Mouse (Mus musculus): ENCODE data around the gene Slc22a2.
A peak's percentile ranks its signal among the peaks of the same experiment; 100 is the strongest.
"Not testable (repeated sequence)": the region's sequence is repeated elsewhere in the genome, so short reads cannot be mapped to it uniquely, and the experiment has no call there.

Slc22a2 gene

GRCm38 (mm10) chr17:12631771-12632600 is 48.1 kb downstream of the Slc22a2 start:
- no peak for DNase-seq (ENCODE audit: low read depth)

GRCm38 (mm10) chr17:12634814-12635213 is 50.9 kb downstream of the Slc22a2 start:
- no peak for DNase-seq (ENCODE audit: low read depth)

DNA sequence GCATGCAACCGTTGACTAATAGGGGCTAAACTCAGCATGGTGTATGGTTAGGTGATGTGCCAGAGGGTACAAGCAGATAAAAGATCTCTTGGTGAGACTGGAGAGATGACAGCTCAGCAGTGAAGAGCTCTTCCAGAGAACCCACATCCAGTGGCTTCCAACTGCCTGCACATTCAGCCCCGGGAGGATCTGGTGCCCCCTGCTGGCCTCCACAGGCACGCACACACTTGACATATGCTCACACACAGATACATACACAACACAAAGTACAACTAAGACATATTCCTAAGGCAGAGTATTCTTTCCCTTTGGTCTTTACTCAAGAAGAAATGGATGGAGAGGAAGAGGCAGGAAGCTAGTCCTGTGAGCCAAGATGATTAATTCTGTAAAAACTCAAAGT is 55.7 kb downstream of the Slc22a2 start:
- no peak for DNase-seq (ENCODE audit: low read depth)

DNA sequence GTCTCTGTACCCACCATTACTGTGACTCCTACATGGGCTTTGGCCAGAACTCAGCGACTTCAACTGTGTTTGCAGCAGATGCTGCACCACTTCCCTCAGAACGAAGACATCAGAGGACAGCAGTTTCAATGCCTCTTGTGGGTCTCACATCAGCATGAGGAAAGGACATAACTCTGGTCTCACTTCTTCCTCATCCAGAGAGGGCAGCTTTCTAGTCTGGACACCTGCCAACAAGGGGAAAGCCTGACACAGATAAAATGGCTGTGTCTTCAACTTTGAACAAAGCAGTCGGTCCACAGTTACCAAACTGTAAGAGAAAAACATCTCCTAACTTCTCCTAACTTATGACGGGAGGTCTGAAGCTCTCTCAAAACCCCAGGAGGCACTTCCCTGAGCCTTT is 57.2 kb downstream of the Slc22a2 start:
- DNase-seq (ENCODE audit: low read depth), result no peak

GRCm38 (mm10) chr17:12645461-12645860 is 61.5 kb downstream of the Slc22a2 start:
- DNase-seq (ENCODE audit: low read depth), result no peak

DNA sequence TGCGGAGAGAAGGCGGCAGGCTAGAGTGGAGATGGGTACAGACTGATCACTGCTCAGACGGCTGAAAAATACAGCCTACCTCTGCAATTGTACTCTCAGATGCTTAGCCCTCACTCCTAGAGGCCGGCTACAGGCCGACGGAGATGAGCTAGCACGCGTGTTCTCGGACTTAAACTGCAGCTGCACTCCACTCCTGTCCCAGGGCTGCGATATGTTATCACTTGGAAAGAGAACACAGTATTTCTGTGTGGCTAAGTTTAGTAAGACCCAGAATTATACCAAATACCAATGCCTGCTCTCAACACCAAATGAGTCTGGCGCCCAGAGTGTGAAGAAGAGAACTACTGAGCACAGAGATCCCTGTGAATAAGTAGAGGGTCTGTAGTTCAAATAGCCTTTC is 68.7 kb downstream of the Slc22a2 start:
- DNase-seq (ENCODE audit: low read depth), result no peak

DNA sequence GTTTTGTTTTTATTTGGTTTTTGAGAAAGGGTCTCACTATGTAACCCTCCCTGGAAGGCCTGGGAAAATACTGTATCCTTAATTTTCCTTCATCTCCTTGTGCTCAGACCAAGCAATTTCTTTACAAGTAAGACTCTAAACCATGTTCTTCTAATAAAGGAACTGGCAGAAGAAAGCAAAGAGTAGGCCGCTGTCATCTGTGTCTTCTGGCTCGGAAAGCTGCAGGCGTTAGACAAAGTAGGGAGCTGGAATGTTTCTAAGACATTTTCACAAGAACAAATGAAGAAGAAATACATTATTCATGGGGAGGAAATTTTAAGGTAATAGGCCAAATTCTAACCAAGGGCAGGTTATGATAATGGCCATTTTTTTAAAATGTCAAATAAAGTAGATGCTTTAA is 70.1 kb downstream of the Slc22a2 start:
- DNase-seq (ENCODE audit: low read depth), result no peak

- DNase-seq (ENCODE audit: low read depth), result no peak
These were observed 71.9 kb downstream of the Slc22a2 start for GRCm38 (mm10) chr17:12655826-12656225.

DNA sequence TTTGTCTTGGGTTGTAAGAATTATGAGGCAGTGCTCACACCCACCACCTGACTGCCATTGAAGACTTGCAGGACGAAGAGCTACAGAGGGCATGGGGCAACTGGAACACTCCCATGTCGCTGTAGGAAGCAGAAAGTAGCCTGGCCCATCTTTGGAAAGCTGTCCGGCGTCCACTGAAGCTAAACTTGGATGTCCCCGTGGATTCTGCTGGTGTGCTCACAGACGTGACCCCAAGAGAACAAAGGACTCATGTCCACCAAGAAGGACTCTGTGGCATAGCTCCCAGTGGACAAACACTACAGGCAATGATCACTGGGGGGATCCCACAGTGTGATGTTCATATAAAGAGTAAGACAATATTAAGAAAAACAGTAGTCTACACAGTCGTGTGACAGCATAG is 74.9 kb downstream of the Slc22a2 start:
- no peak for DNase-seq (ENCODE audit: low read depth)

DNA sequence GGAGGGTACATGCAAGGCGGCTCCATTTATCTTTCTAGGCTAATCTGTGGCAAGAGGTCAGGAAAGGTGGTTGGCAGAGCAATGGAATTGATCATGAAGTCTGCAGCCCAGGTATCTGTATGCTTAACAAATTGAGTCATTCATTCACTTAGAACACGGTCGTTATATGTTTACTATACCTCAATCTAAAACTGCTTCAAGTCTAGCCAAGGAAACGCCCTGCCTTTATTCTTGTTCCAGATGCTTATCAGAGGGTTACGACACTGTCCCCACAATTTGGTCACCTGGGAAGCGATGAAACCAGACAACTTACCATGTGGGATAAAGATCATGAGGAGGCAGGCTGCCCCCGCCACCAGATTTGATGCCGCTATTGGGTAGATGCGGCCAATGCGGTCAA is 75.3 kb downstream of the Slc22a2 start:
- DNase-seq (ENCODE audit: low read depth), result no peak

- peak; percentile 23 for DNase-seq (ENCODE audit: low read depth)
These were observed 76.8 kb downstream of the Slc22a2 start for GRCm38 (mm10) chr17:12660572-12661260.

GRCm38 (mm10) chr17:12664156-12664555 is 80.2 kb downstream of the Slc22a2 start:
- no peak for DNase-seq (ENCODE audit: low read depth)

DNA sequence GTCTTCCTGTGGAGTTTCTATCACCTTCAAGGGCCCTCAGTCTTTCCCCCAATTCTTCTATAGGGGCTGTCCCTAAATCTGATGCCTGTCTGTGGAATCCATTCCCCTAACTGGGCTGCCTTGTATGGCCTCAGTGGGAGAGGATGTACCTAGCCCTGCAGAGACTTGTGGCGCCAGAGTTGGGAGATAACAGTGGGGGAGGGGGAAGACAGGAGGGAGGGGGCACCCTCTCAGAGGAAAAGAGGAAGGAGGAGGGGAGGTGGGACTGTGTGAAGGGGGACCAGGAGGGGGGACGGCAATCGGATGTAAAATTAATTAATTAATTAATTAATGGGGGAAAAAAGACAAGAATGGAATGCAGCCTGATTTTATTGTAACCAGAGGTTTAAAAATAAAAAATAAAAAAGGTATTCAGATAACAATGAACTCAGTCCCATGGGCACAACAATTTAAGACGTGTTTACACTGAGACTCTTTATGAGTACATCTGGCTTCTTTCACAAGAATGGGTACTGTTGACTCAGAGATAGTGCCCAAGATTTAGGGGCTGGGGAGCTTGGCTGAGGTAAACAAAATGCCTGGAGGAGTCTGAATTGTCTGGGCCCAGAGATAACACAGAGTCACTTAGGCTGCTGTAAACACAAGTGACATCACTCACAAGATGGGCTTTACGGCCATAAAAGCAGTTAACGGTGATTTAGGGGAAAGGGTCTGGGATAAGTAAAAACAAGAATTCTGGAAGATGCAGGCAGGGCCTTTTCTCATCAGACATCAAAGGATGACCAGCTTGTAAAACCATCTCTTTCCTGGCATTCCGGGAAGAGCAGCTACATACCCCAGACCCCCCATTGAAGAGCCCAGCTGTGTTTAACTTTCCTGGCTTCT is 84.8 kb downstream of the Slc22a2 start:
- DNase-seq (ENCODE audit: low read depth), result peak; percentile 50

- no peak for DNase-seq (ENCODE audit: low read depth)
These were observed 85.4 kb downstream of the Slc22a2 start for GRCm38 (mm10) chr17:12669363-12669679.

DNA sequence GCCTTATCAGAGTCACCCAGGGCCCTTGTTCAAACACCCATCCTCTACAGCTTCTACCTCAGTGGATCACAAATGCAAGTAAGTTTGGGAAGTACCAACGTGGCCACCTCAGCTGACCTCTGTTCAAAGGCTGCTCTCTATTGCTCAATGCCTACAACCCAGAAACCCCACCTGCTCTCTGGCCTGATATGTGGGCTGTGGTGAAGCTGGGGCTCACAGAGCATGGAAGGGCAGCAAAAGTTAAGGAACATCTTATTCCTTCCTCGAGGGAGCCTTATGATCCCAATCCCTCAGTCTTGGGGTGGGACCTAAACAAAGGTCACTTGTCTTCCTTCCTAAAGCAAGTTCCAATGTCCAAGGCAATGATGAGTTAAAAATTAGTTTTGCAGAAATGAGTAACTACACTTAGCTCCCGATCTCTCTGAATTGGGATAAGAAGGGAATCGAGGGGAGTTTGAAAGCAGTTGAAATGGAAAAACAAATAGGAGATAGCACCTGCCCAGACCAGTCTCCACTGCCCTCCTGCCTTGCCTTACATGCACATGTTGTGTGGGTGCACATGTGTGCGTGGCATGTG is 87.2 kb downstream of the Slc22a2 start:
- DNase-seq (ENCODE audit: low read depth), result no peak

- DNase-seq (ENCODE audit: low read depth), result no peak
These were observed 88.4 kb downstream of the Slc22a2 start for GRCm38 (mm10) chr17:12672285-12672790.

DNA sequence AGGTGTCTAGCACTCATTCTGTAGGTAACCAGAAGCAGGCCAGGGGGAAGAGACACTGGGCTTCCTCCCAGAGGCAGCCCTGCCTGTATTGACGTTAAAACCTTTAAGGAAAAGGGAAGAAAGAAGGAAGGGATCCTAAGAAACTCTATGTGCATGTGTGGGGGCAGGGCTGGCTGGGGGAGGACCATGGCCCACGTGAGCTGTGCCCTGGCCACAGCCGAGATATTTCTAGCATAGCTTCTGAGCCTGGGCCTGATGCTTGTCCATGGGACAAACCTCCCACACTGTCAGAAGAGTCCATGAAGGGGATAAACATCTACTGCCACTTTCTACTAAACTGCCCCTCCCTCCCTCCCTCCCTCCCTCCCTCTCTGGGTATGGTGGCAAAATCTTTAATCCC is 89.9 kb downstream of the Slc22a2 start:
- no peak for DNase-seq (ENCODE audit: low read depth)

DNA sequence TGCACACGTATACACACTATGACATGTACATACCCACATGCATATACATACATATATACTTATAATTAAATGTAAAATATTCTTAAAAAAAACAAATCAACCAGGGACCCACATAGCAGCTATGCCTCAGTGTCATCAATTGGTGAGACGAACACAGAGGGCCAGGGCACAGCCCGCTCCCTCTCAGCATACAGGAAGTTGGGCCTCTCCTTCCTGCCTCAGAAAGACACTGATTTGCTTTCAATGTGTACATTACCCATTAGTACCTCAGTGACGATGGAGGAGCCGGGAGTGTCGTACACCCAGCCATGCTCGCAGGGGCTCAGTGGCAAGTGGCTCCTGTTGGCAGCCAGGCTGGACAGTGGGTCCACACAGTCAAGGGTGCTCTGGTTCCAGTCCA is 91.0 kb downstream of the Slc22a2 start:
- DNase-seq (ENCODE audit: low read depth), result not testable (repeated sequence)

DNA sequence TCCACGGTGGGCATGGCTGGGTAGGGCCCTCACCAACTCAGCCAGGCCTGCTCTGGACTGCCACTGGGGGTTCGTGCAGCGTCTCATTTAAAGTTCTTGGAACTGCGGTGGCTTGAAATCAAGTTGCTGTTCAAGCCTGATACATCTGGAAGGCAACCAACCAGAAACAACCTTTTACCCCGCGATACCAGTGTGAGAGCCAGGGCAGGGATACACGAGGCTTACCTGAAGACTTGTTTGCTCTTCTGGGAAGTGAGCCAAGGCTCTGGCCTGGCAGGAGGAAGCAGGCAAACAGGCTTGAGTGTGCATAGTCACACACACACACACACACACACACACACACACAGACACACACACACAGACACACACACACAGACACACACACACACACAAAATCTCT is 91.7 kb downstream of the Slc22a2 start, which contains the start of gene Slc22a1:
Slc22a1 (minus strand) TSS at position 184 of the 400 bp plus-strand sequence.
- no peak for DNase-seq (ENCODE audit: low read depth)

GRCm38 (mm10) chr17:12677139-12677538 is 93.2 kb downstream of the Slc22a2 start:
- no peak for DNase-seq (ENCODE audit: low read depth)
